Mouse (Mus musculus): ENCODE data around the gene Mib2.

DNA sequence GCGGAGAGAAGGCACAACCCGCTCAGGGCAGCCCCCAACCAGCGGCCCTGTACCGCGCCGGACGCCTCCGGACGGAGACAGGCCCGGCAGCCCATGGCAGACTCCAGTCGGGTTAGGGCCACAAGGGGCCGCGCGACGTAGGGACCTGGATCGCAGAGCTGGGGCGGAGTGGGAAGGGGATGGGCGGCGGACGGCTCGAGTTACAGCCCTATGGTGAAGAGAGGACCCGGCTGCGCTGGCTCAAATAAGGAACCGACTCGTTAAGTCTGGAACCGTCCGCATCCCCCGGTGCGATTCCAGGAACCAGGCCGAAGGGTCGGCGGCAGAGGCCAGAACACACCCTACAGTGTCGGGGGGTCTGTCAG lies 15.9 kb downstream of the Mib2 start, which contains the start of gene Mmp23:
- TF ChIP-seq POLR2A (IDR thresholded peaks at IDR 0.05; ENCODE audit: insufficient read length, low read depth), result no peak
- TF ChIP-seq MAX (IDR thresholded peaks at IDR 0.05; ENCODE audit: low read depth), result no peak

Data from myocyte (in vitro differentiated cells).